Mouse (Mus musculus) liver, embryonic 13.5 days (tissue): ENCODE measurements around the gene Casp8ap2. TPM values are rescaled to one million over a fixed set of nuclear protein-coding genes. Genes with fewer than 3 reads are reported as not detected.

Experiments
- ATAC-seq: fragments of 200-750 bp; cut with Nextera tagmentation; 2 replicates; pipeline ENCODE4 v1.8.0; 2017; ENCODE audit warnings: low read depth, mild to moderate bottlenecking, moderate number of reproducible peaks, moderate library complexity
- DNase-seq: peaks from one replicate; pipeline ENCODE4 v3.0.0; 2022
- H3K27ac ChIP-seq: fragments of 300-500 bp; sonication (generic); 2 replicates; pipeline ENCODE4 v1.5.1; 2015; ENCODE audit warnings: moderate library complexity, mild to moderate bottlenecking, inconsistent platforms
- H3K27me3 ChIP-seq: fragments of 300-500 bp; sonication (generic); 2 replicates; pipeline ENCODE4 v1.6.1; 2015; ENCODE audit warnings: mild to moderate bottlenecking, inconsistent platforms
- H3K36me3 ChIP-seq: fragments of 300-500 bp; sonication (generic); 2 replicates; pipeline ENCODE4 v1.6.1; 2015; ENCODE audit warnings: mild to moderate bottlenecking, inconsistent platforms
- H3K4me1 ChIP-seq: fragments of 300-500 bp; sonication (generic); replicated peaks from 2 replicates; pipeline ENCODE4 v1.6.1; 2015; ENCODE audit warnings: inconsistent platforms
- H3K4me2 ChIP-seq: fragments of 300-500 bp; sonication (generic); 2 replicates; pipeline ENCODE4 v1.6.1; 2015; ENCODE audit warnings: inconsistent platforms, mild to moderate bottlenecking, moderate library complexity
- H3K4me3 ChIP-seq: fragments of 300-500 bp; sonication (generic); replicated peaks from 2 replicates; pipeline ENCODE4 v1.5.1; 2015; ENCODE audit warnings: mild to moderate bottlenecking, inconsistent platforms
- H3K9ac ChIP-seq: fragments of 300-500 bp; sonication (generic); 2 replicates; pipeline ENCODE4 v1.6.1; 2015; ENCODE audit warnings: mild to moderate bottlenecking, inconsistent platforms
- H3K9me3 ChIP-seq: fragments of 300-500 bp; sonication (generic); replicated peaks from 2 replicates; pipeline ENCODE4 v1.6.1; 2016; ENCODE audit warnings: inconsistent platforms
- WGBS: fragments of 180-500 bp; shearing (Covaris S2); methylation state at CpG from one replicate; pipeline ENCODE4 v1.1.7; 2015; ENCODE audit not compliant: insufficient replicate concordance; 5-methylcytosine and 5-hydroxymethylcytosine counted together
- polyA plus RNA-seq: library from polyadenylated mRNA; unstranded; fragments of >200 nt; fragmentation: Nextera tagmentation; extraction: Ambion mirVana; gene quantifications from 2 replicates; pipeline ENCODE4 v1.2.1, GENCODE M21; 2015

The Casp8ap2 gene
- polyA plus RNA-seq, 1 experiment from 2014 or later: 37.9 TPM

DNA sequence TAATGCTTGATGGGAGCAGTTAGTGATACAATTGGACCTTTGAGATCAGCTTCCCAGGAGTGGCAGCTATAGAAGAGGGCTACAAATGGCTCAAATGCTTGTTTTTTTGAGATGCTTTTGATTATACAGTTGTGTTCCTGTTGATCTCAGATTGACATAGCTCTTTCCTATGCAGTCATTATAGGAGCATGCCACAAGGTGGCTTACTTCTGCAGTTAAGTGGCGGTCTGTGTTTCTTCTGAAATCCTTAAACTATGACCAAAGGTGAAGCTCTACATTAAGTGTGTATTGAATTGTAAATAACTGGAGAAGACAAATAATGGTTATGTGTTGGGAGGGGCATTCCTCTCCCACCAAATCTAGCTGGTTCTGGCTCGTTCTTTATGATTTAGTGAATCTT lies 54.6 kb downstream of the Casp8ap2 start:
- H3K36me3 ChIP-seq: peaks cover 78% of the 10 kb centered on the region
- 75% methylated on average over 2 of the region's 2 CpGs for WGBS
- ATAC-seq: no peak

GRCm38 (mm10) chr4:32674025-32674424 lies 58.8 kb downstream of the Casp8ap2 start:
- ATAC-seq (no peak), DNase-seq (no peak)
- Histone ChIP-seq H3K4me2 (no peak overlapping the region), H3K4me1 (no peaks in the 10 kb centered on the region), H3K4me3 (no peak overlapping the region), H3K36me3 (peaks cover 85% of the 10 kb centered on the region), H3K9me3 (no peaks in the 10 kb centered on the region), H3K9ac (no peak overlapping the region), H3K27ac (no peak overlapping the region), H3K27me3 (no peaks in the 10 kb centered on the region)
- 66% methylated on average over 2 of the region's 2 CpGs for WGBS

More for the DNA sequence above, 54.6 kb downstream of the Casp8ap2 start:
- Histone ChIP-seq H3K4me2 (no peak overlapping the region), H3K9me3 (no peaks in the 10 kb centered on the region), H3K4me3 (no peak overlapping the region), H3K9ac (no peak overlapping the region), H3K4me1 (no peaks in the 10 kb centered on the region), H3K27me3 (no peaks in the 10 kb centered on the region), H3K27ac (no peak overlapping the region)
- DNase-seq: no peak

- Histone ChIP-seq H3K36me3 (peaks cover 74% of the 10 kb centered on the region), H3K4me3 (no peak overlapping the region), H3K4me2 (no peak overlapping the region), H3K4me1 (no peaks in the 10 kb centered on the region), H3K9me3 (no peaks in the 10 kb centered on the region), H3K9ac (no peak overlapping the region), H3K27ac (no peak overlapping the region), H3K27me3 (no peaks in the 10 kb centered on the region)
- no peak for DNase-seq
- no peak for ATAC-seq
- WGBS: 72% methylated on average over 3 of the region's 3 CpGs
These were observed 62.2 kb downstream of the Casp8ap2 start for GRCm38 (mm10) chr4:32677471-32677870.

DNA sequence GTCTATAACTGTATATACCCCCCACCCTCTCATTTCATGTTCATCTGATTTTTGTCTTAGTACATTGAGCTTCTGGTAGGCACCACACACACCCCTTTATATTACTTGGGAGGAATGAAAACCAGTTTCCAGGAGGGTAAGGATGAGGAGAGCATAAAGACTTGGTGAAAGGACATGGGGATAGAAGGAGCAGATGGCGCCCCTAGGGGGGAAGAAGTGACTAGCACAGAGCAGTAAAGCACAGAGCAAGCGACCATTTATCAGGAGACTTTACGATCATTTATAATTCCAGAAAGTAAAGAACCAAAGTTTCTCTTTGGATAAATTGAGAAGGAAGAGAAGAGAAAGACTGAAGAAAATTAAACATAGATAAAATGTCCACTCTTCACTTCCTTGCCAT lies 65.6 kb downstream of the Casp8ap2 start:
- Histone ChIP-seq H3K4me1 (no peaks in the 10 kb centered on the region), H3K4me3 (no peak overlapping the region), H3K9ac (no peak overlapping the region), H3K9me3 (no peaks in the 10 kb centered on the region), H3K27ac (no peak overlapping the region), H3K27me3 (no peaks in the 10 kb centered on the region), H3K4me2 (no peak overlapping the region), H3K36me3 (peaks cover 67% of the 10 kb centered on the region)
- ATAC-seq: no peak
- 68% methylated on average over 3 of the region's 3 CpGs for WGBS
- DNase-seq: no peak

DNA sequence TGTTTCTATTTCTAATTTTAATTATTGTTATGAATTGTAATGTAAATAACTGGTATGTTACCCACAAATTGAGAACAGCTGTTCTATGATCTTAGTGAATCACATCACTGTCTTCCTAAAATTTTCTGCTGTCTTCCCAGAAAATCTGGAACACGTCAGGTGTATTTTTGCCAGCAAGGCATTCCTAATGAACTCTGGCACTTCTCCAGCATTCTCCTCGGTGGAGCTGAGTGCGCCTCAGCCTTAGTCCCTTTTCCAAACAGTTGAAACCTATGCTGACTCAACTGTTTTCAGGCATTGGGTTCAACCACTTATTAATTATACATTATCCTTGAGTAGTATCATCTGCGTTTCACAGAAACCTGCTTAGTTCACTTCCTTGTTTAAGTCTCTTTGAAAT lies 67.2 kb downstream of the Casp8ap2 start:
- 78% methylated on average over 4 of the region's 4 CpGs for WGBS
- ATAC-seq: no peak
- Histone ChIP-seq H3K27ac (no peak overlapping the region), H3K27me3 (no peaks in the 10 kb centered on the region), H3K36me3 (peaks cover 61% of the 10 kb centered on the region), H3K4me3 (no peak overlapping the region), H3K9ac (no peak overlapping the region), H3K4me2 (no peak overlapping the region), H3K4me1 (no peaks in the 10 kb centered on the region), H3K9me3 (no peaks in the 10 kb centered on the region)
- DNase-seq: no peak

- ATAC-seq (no peak), DNase-seq (no peak)
- H3K36me3 ChIP-seq: peaks cover 59% of the 10 kb centered on the region
- H3K27ac ChIP-seq: no peak overlapping the region
- no peaks in the 10 kb centered on the region for H3K27me3 ChIP-seq
- H3K9ac ChIP-seq: no peak overlapping the region
- H3K4me1 ChIP-seq: no peaks in the 10 kb centered on the region
- 81% methylated on average over 6 of the region's 6 CpGs for WGBS
- H3K4me2 ChIP-seq: no peak overlapping the region
- no peak overlapping the region for H3K4me3 ChIP-seq
- H3K9me3 ChIP-seq: no peaks in the 10 kb centered on the region
These were observed 67.9 kb downstream of the Casp8ap2 start for GRCm38 (mm10) chr4:32683061-32683582.

Other genes with a start within 250 kb of the Casp8ap2 start
- gene Gja10, start 12.7 kb upstream of the Casp8ap2 start, polyA plus RNA-seq: 0.08 TPM in 1 of 2 replicates, not detected in the other
- gene Mdn1, start 41.7 kb downstream of the Casp8ap2 start, polyA plus RNA-seq: 5.8 and 6.5 TPM in 2 replicates
- 37.6 and 39.3 TPM in 2 replicates for gene Lyrm2, start 184.8 kb downstream of the Casp8ap2 start, polyA plus RNA-seq